Mouse (Mus musculus): ENCODE data around the gene Fam172a. TPM values are rescaled to one million over a fixed set of nuclear protein-coding genes. Genes with fewer than 3 reads are reported as not detected.

The Fam172a gene
- total and polyA plus RNA-seq, 3 experiments = 33.4 to 89.8 (median 45.3) TPM

GRCm38 (mm10) chr13:78164941-78165340 lies 463.1 kb downstream of the Fam172a start:
- TF ChIP-seq GATA1 (IDR thresholded peaks at IDR 0.05; ENCODE audit: borderline replicate concordance, low read length) (no peak), POLR2AphosphoS5 (IDR thresholded peaks at IDR 0.05; ENCODE audit: insufficient replicate concordance, low read depth, low read length) (no peak), GATA2 (IDR thresholded peaks at IDR 0.05; ENCODE audit: borderline replicate concordance, low read depth, low read length) (no peak), CTCF (IDR thresholded peaks at IDR 0.05; ENCODE audit: low read depth, low read length) (no peak), TAL1 (conservative IDR thresholded peaks at IDR 0.05; ENCODE audit: low read depth, low read length) (no peak)
- Histone ChIP-seq H3K4me1 (ENCODE audit: insufficient read depth, low read depth, low read length) (peaks cover 5% of the 10 kb centered on the region; the same call in 1 of the 2 replicates), H3K27me3 (ENCODE audit: insufficient read depth, low read length) (no peaks in the 10 kb centered on the region), H3K36me3 (replicated peaks) (no peaks in the 10 kb centered on the region), H3K4me3 (ENCODE audit: low read depth, low read length) (no peak overlapping the region), H3K9me3 (replicated peaks) (no peaks in the 10 kb centered on the region)
- ATAC-seq (ENCODE audit: extremely low read depth, insufficient number of reproducible peaks, low FRiP score, poor library complexity, severe bottlenecking) (no peak), DNase-seq (ENCODE audit: low spot score) (no peak)

- DNase-seq (ENCODE audit: low spot score) = no peak
- no peak for ATAC-seq (ENCODE audit: extremely low read depth, insufficient number of reproducible peaks, low FRiP score, poor library complexity, severe bottlenecking)
- no peak for TF ChIP-seq GATA1 (IDR thresholded peaks at IDR 0.05; ENCODE audit: borderline replicate concordance, low read length)
- TF ChIP-seq CTCF (IDR thresholded peaks at IDR 0.05; ENCODE audit: low read depth, low read length) = no peak
- no peak for TF ChIP-seq GATA2 (IDR thresholded peaks at IDR 0.05; ENCODE audit: borderline replicate concordance, low read depth, low read length)
- TF ChIP-seq TAL1 (conservative IDR thresholded peaks at IDR 0.05; ENCODE audit: low read depth, low read length) = no peak
- TF ChIP-seq POLR2AphosphoS5 (IDR thresholded peaks at IDR 0.05; ENCODE audit: insufficient replicate concordance, low read depth, low read length) = no peak
- no peak overlapping the region for H3K4me3 ChIP-seq (ENCODE audit: low read depth, low read length)
- H3K4me1 ChIP-seq (ENCODE audit: insufficient read depth, low read depth, low read length) = peaks cover 5% of the 10 kb centered on the region; the same call in 1 of the 2 replicates
- no peaks in the 10 kb centered on the region for H3K36me3 ChIP-seq (replicated peaks)
- no peaks in the 10 kb centered on the region for H3K9me3 ChIP-seq (replicated peaks)
- H3K27me3 ChIP-seq (ENCODE audit: insufficient read depth, low read length) = peaks cover 9% of the 10 kb centered on the region
These were observed 466.3 kb downstream of the Fam172a start for GRCm38 (mm10) chr13:78168166-78168565.

GRCm38 (mm10) chr13:78171320-78171719 lies 469.5 kb downstream of the Fam172a start:
- H3K36me3 ChIP-seq (replicated peaks) = no peaks in the 10 kb centered on the region
- no peak overlapping the region for H3K4me3 ChIP-seq (ENCODE audit: low read depth, low read length)
- H3K27me3 ChIP-seq (ENCODE audit: insufficient read depth, low read length) = peaks cover 24% of the 10 kb centered on the region
- ATAC-seq (ENCODE audit: extremely low read depth, insufficient number of reproducible peaks, low FRiP score, poor library complexity, severe bottlenecking) (no peak), DNase-seq (ENCODE audit: low spot score) (peak; percentile 36)
- TF ChIP-seq TAL1 (conservative IDR thresholded peaks at IDR 0.05; ENCODE audit: low read depth, low read length) = no peak
- H3K9me3 ChIP-seq (replicated peaks) = no peaks in the 10 kb centered on the region
- H3K4me1 ChIP-seq (ENCODE audit: insufficient read depth, low read depth, low read length) = no peaks in the 10 kb centered on the region

GRCm38 (mm10) chr13:78171984-78172636 lies 470.3 kb downstream of the Fam172a start:
- Histone ChIP-seq H3K4me3 (ENCODE audit: low read depth, low read length) (no peak overlapping the region), H3K4me1 (ENCODE audit: insufficient read depth, low read depth, low read length) (no peaks in the 10 kb centered on the region), H3K36me3 (replicated peaks) (no peaks in the 10 kb centered on the region), H3K9me3 (replicated peaks) (no peaks in the 10 kb centered on the region), H3K27me3 (ENCODE audit: insufficient read depth, low read length) (peaks cover 24% of the 10 kb centered on the region)
- no peak for DNase-seq (ENCODE audit: low spot score)
- TF ChIP-seq POLR2AphosphoS5 (IDR thresholded peaks at IDR 0.05; ENCODE audit: insufficient replicate concordance, low read depth, low read length) (no peak), GATA2 (IDR thresholded peaks at IDR 0.05; ENCODE audit: borderline replicate concordance, low read depth, low read length) (no peak), TAL1 (conservative IDR thresholded peaks at IDR 0.05; ENCODE audit: low read depth, low read length) (no peak), CTCF (IDR thresholded peaks at IDR 0.05; ENCODE audit: low read depth, low read length) (no peak), GATA1 (IDR thresholded peaks at IDR 0.05; ENCODE audit: borderline replicate concordance, low read length) (no peak)
- ATAC-seq (ENCODE audit: extremely low read depth, insufficient number of reproducible peaks, low FRiP score, poor library complexity, severe bottlenecking) = no peak

GRCm38 (mm10) chr13:78172861-78173260 lies 471.0 kb downstream of the Fam172a start:
- Histone ChIP-seq H3K4me3 (ENCODE audit: low read depth, low read length) (no peak overlapping the region), H3K9me3 (replicated peaks) (no peaks in the 10 kb centered on the region), H3K4me1 (ENCODE audit: insufficient read depth, low read depth, low read length) (no peaks in the 10 kb centered on the region), H3K36me3 (replicated peaks) (no peaks in the 10 kb centered on the region), H3K27me3 (ENCODE audit: insufficient read depth, low read length) (peaks cover 24% of the 10 kb centered on the region)
- TF ChIP-seq TAL1 (conservative IDR thresholded peaks at IDR 0.05; ENCODE audit: low read depth, low read length) (no peak), CTCF (IDR thresholded peaks at IDR 0.05; ENCODE audit: low read depth, low read length) (no peak), GATA2 (IDR thresholded peaks at IDR 0.05; ENCODE audit: borderline replicate concordance, low read depth, low read length) (no peak), POLR2AphosphoS5 (IDR thresholded peaks at IDR 0.05; ENCODE audit: insufficient replicate concordance, low read depth, low read length) (no peak), GATA1 (IDR thresholded peaks at IDR 0.05; ENCODE audit: borderline replicate concordance, low read length) (no peak)
- ATAC-seq (ENCODE audit: extremely low read depth, insufficient number of reproducible peaks, low FRiP score, poor library complexity, severe bottlenecking) (no peak), DNase-seq (ENCODE audit: low spot score) (no peak)

- H3K27me3 ChIP-seq (ENCODE audit: insufficient read depth, low read length) = peaks cover 29% of the 10 kb centered on the region
- H3K9me3 ChIP-seq (replicated peaks) = no peaks in the 10 kb centered on the region
- ATAC-seq (ENCODE audit: extremely low read depth, insufficient number of reproducible peaks, low FRiP score, poor library complexity, severe bottlenecking) (no peak), DNase-seq (ENCODE audit: low spot score) (no peak)
- H3K4me3 ChIP-seq (ENCODE audit: low read depth, low read length) = no peak overlapping the region
- H3K4me1 ChIP-seq (ENCODE audit: insufficient read depth, low read depth, low read length) = no peaks in the 10 kb centered on the region
- no peaks in the 10 kb centered on the region for H3K36me3 ChIP-seq (replicated peaks)
- no peak for TF ChIP-seq POLR2AphosphoS5 (IDR thresholded peaks at IDR 0.05; ENCODE audit: insufficient replicate concordance, low read depth, low read length)
- no peak for TF ChIP-seq GATA2 (IDR thresholded peaks at IDR 0.05; ENCODE audit: borderline replicate concordance, low read depth, low read length)
- no peak for TF ChIP-seq TAL1 (conservative IDR thresholded peaks at IDR 0.05; ENCODE audit: low read depth, low read length)
- no peak for TF ChIP-seq CTCF (IDR thresholded peaks at IDR 0.05; ENCODE audit: low read depth, low read length)
- no peak for TF ChIP-seq GATA1 (IDR thresholded peaks at IDR 0.05; ENCODE audit: borderline replicate concordance, low read length)
These were observed 472.4 kb downstream of the Fam172a start for GRCm38 (mm10) chr13:78174191-78174590.

Data from G1E (cell line).